Mouse (Mus musculus) brain, embryonic 14.5 days (tissue): Measurements from ENCODE around the gene Fip1l1.

Experiments used
- CTCF ChIP-seq: fragments of 200-500 bp; IDR thresholded peaks from 2 replicates; pipeline ENCODE4 v1.5.1; 2012; ENCODE audit warnings: inconsistent platforms, mild to moderate bottlenecking, moderate library complexity, borderline replicate concordance; ENCODE audit not compliant: insufficient read depth, insufficient read length; ENCODE audit errors: extremely low read depth
- POLR2A ChIP-seq: fragments of 200-500 bp; IDR thresholded peaks from 2 replicates; pipeline ENCODE4 v1.6.1; 2012; ENCODE audit warnings: mild to moderate bottlenecking, inconsistent platforms, borderline replicate concordance; ENCODE audit not compliant: poor library complexity, insufficient read depth, insufficient read length, severe bottlenecking; ENCODE audit errors: extremely low read depth

- TF ChIP-seq POLR2A: no peak
- peak; percentile 60; the same call in 1 of the 2 replicates for TF ChIP-seq CTCF
These were observed 83.4 kb downstream of the Fip1l1 start for GRCm38 (mm10) chr5:74618573-74619059.
